ENCODE assay signal across 28 mouse cellular contexts in the genomic region with DNA sequence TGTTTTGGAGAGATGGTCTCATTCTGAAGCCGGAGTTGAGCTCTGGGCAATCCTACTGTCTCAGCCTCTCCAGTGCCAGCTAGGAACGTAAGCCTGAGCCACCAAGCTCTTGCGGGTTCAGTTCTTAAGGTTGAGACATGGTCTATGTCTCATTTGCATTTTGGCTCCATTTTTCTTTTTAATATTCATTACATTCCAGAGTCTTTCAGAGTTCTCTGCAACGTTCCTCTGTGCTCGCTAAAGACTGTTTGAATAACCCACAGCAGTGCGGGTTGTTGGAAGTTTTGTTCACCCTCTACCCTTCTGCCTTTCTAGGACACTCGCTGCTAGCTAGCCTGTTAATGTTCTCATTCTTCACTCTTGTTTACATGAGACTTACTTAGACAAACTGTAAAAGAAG. TPM values are rescaled to one million over a fixed set of nuclear protein-coding genes. Genes with fewer than 3 reads are reported as not detected.
A peak's percentile ranks its signal among the peaks of the same experiment; 100 is the strongest.
DNase-seq lines count a peak whose midpoint lies in the region; ATAC-seq and TF ChIP-seq lines count a peak whose summit lies in the region.
"Had no signal": no experiment of that assay in that cellular context is flagged by ENCODE, and none has a peak within 500 bp of the region (broad histone marks: within the 10 kb centered on the region; RNA-seq: fewer than 3 reads in every experiment).

No protein-coding gene starts in this region.

- no peaks in the 10 kb centered on the region for H3K4me1 ChIP-seq in forebrain, embryonic 14.5 days (ENCODE audit: control insufficient read depth, insufficient read depth, low read length)
- H3K4me1 ChIP-seq in forebrain, embryonic 13.5 days = no peaks in the 10 kb centered on the region
- H3K4me1 ChIP-seq in heart, embryonic 15.5 days (replicated peaks) = peaks cover 21% of the 10 kb centered on the region
- H3K4me1 ChIP-seq in kidney, postnatal 0 days (replicated peaks; ENCODE audit: insufficient read depth, low read length) = no peaks in the 10 kb centered on the region
- no peaks in the 10 kb centered on the region for H3K4me1 ChIP-seq in kidney, embryonic 16.5 days (ENCODE audit: insufficient read depth, low read length)
- H3K4me1 ChIP-seq in stomach, postnatal 0 days (replicated peaks; ENCODE audit: control insufficient read depth, insufficient read depth) = no peaks in the 10 kb centered on the region; the same call in 1 of the 2 replicates
- H3K4me1 ChIP-seq: liver, embryonic 13.5 days; megakaryocyte, embryonic 14.5 days; midbrain, embryonic 13.5 days; neural tube, embryonic 13.5 days had no signal

- no peak overlapping the region for H3K4me3 ChIP-seq in forebrain, embryonic 14.5 days (ENCODE audit: low read depth, low read length)
- no peak overlapping the region for H3K4me3 ChIP-seq in forebrain, embryonic 13.5 days
- H3K4me3 ChIP-seq in heart, embryonic 15.5 days = no peak overlapping the region
- H3K4me3 ChIP-seq in kidney, postnatal 0 days (replicated peaks; ENCODE audit: low read depth, low read length) = no peak overlapping the region
- H3K4me3 ChIP-seq in kidney, embryonic 16.5 days (ENCODE audit: low read length) = no peak overlapping the region
- no peak overlapping the region for H3K4me3 ChIP-seq in stomach, postnatal 0 days (ENCODE audit: low read depth, low read length)
- H3K4me3 ChIP-seq: embryonic facial prominence, embryonic 12.5 days; erythroblast, embryonic 14.5 days; hindbrain, embryonic 10.5 days; intestine, embryonic 15.5 days; liver, embryonic 13.5 days; megakaryocyte, embryonic 14.5 days; midbrain, embryonic 13.5 days; myocyte; neural tube, embryonic 13.5 days had no signal

- no peak overlapping the region for H3K4me2 ChIP-seq in forebrain, embryonic 14.5 days (ENCODE audit: low read length)
- H3K4me2 ChIP-seq in forebrain, embryonic 13.5 days = no peak overlapping the region
- H3K4me2 ChIP-seq in heart, embryonic 15.5 days = no peak overlapping the region
- H3K4me2 ChIP-seq in kidney, postnatal 0 days (ENCODE audit: low read length) = no peak overlapping the region
- no peak overlapping the region for H3K4me2 ChIP-seq in kidney, embryonic 16.5 days (replicated peaks; ENCODE audit: low read depth, low read length)
- H3K4me2 ChIP-seq in stomach, postnatal 0 days (replicated peaks; ENCODE audit: low read depth) = no peak overlapping the region
- H3K4me2 ChIP-seq: embryonic facial prominence, embryonic 12.5 days; intestine, embryonic 15.5 days; liver, embryonic 13.5 days; midbrain, embryonic 13.5 days; neural tube, embryonic 13.5 days had no signal

- no peaks in the 10 kb centered on the region for H3K9me3 ChIP-seq in forebrain, embryonic 14.5 days (replicated peaks; ENCODE audit: control insufficient read depth, low read length)
- no peaks in the 10 kb centered on the region for H3K9me3 ChIP-seq in forebrain, embryonic 13.5 days (replicated peaks)
- H3K9me3 ChIP-seq in heart, embryonic 15.5 days (replicated peaks) = no peaks in the 10 kb centered on the region
- no peaks in the 10 kb centered on the region for H3K9me3 ChIP-seq in kidney, postnatal 0 days (replicated peaks; ENCODE audit: low read length)
- H3K9me3 ChIP-seq in kidney, embryonic 16.5 days (ENCODE audit: low read length) = no peaks in the 10 kb centered on the region
- no peaks in the 10 kb centered on the region for H3K9me3 ChIP-seq in stomach, postnatal 0 days (ENCODE audit: control insufficient read depth, low read length)
- H3K9me3 ChIP-seq: embryonic facial prominence, embryonic 12.5 days; hindbrain, embryonic 10.5 days; intestine, embryonic 15.5 days; liver, embryonic 13.5 days; megakaryocyte, embryonic 14.5 days; midbrain, embryonic 13.5 days; neural tube, embryonic 13.5 days had no signal

- no peaks in the 10 kb centered on the region for H3K27me3 ChIP-seq in forebrain, embryonic 14.5 days (replicated peaks; ENCODE audit: control insufficient read depth, insufficient read depth, low read length)
- no peaks in the 10 kb centered on the region for H3K27me3 ChIP-seq in forebrain, embryonic 13.5 days
- H3K27me3 ChIP-seq in heart, embryonic 15.5 days = no peaks in the 10 kb centered on the region
- H3K27me3 ChIP-seq in kidney, postnatal 0 days (ENCODE audit: insufficient read depth, low read length) = no peaks in the 10 kb centered on the region
- H3K27me3 ChIP-seq in kidney, embryonic 16.5 days (ENCODE audit: insufficient read depth, low read length) = no peaks in the 10 kb centered on the region
- H3K27me3 ChIP-seq in stomach, postnatal 0 days (ENCODE audit: control insufficient read depth, insufficient read depth, low read length) = no peaks in the 10 kb centered on the region
- H3K27me3 ChIP-seq: embryonic facial prominence, embryonic 12.5 days; intestine, embryonic 15.5 days; liver, embryonic 13.5 days; megakaryocyte, embryonic 14.5 days; midbrain, embryonic 13.5 days; neural tube, embryonic 13.5 days had no signal

- no peak overlapping the region for H3K9ac ChIP-seq in forebrain, embryonic 14.5 days (ENCODE audit: low read length)
- H3K9ac ChIP-seq in forebrain, embryonic 13.5 days = no peak overlapping the region
- H3K9ac ChIP-seq in heart, embryonic 15.5 days = no peak overlapping the region
- no peak overlapping the region for H3K9ac ChIP-seq in kidney, postnatal 0 days (ENCODE audit: low read depth, low read length)
- H3K9ac ChIP-seq in kidney, embryonic 16.5 days (replicated peaks; ENCODE audit: low read length) = no peak overlapping the region
- no peak overlapping the region for H3K9ac ChIP-seq in stomach, postnatal 0 days (ENCODE audit: low read length)
- H3K9ac ChIP-seq: embryonic facial prominence, embryonic 12.5 days; intestine, embryonic 15.5 days; liver, embryonic 13.5 days; midbrain, embryonic 13.5 days; neural tube, embryonic 13.5 days had no signal

- 44% methylated on average over 7 of the region's 7 CpGs for WGBS in forebrain, embryonic 14.5 days
- WGBS in forebrain, embryonic 13.5 days = 54% methylated on average over 7 of the region's 7 CpGs
- WGBS in heart, embryonic 15.5 days = 66% methylated on average over 7 of the region's 7 CpGs
- 65% methylated on average over 7 of the region's 7 CpGs for WGBS in kidney, postnatal 0 days
- WGBS in kidney, embryonic 16.5 days = 62% methylated on average over 7 of the region's 7 CpGs
- 25% methylated on average over 7 of the region's 7 CpGs for WGBS in stomach, postnatal 0 days

- TF ChIP-seq CTCF in kidney, postnatal 0 days (IDR thresholded peaks at IDR 0.05; ENCODE audit: low read depth) = no peak
- TF ChIP-seq CTCF in stomach, postnatal 0 days (IDR thresholded peaks at IDR 0.05; ENCODE audit: low read depth) = no peak

- no peak overlapping the region; the same call in 1 of the 2 replicates for H3K27ac ChIP-seq in forebrain, embryonic 14.5 days (ENCODE audit: low read depth, low read length)
- H3K27ac ChIP-seq in forebrain, embryonic 13.5 days = no peak overlapping the region
- 0 out of 2 replicates have a peak overlapping the region, but pooled peaks have one; percentile 6 for H3K27ac ChIP-seq in heart, embryonic 15.5 days
- H3K27ac ChIP-seq in kidney, postnatal 0 days = no peak overlapping the region
- H3K27ac ChIP-seq in kidney, embryonic 16.5 days (ENCODE audit: low read length) = no peak overlapping the region
- H3K27ac ChIP-seq in stomach, postnatal 0 days (replicated peaks) = peak overlapping the region; percentile 77
- H3K27ac ChIP-seq: embryonic facial prominence, embryonic 12.5 days; hindbrain, embryonic 10.5 days; intestine, embryonic 15.5 days; liver, embryonic 13.5 days; midbrain, embryonic 13.5 days; neural tube, embryonic 13.5 days had no signal

- ATAC-seq in forebrain, embryonic 14.5 days = peak; percentile 44
- no peak for ATAC-seq in forebrain, embryonic 13.5 days
- ATAC-seq in heart, embryonic 15.5 days (replicated peaks; ENCODE audit: insufficient number of reproducible peaks, insufficient read depth, low FRiP score, low read depth) = no peak
- no peak for ATAC-seq in kidney, postnatal 0 days (replicated peaks; ENCODE audit: low FRiP score, low read depth)
- no peak for ATAC-seq in kidney, embryonic 16.5 days (ENCODE audit: low FRiP score, low TSS enrichment)
- no peak for ATAC-seq in stomach, postnatal 0 days (ENCODE audit: low FRiP score, low TSS enrichment)
- ATAC-seq: hindbrain, embryonic 16.5 days; intestine, embryonic 15.5 days; midbrain, embryonic 13.5 days had no signal

- no peaks in the 10 kb centered on the region for H3K36me3 ChIP-seq in forebrain, embryonic 14.5 days (ENCODE audit: control insufficient read depth, insufficient read depth, low read length)
- H3K36me3 ChIP-seq in forebrain, embryonic 13.5 days (ENCODE audit: poor library complexity, severe bottlenecking) = no peaks in the 10 kb centered on the region
- no peaks in the 10 kb centered on the region for H3K36me3 ChIP-seq in heart, embryonic 15.5 days
- H3K36me3 ChIP-seq in kidney, postnatal 0 days (ENCODE audit: insufficient read depth, low read length) = no peaks in the 10 kb centered on the region
- H3K36me3 ChIP-seq in kidney, embryonic 16.5 days (ENCODE audit: insufficient read depth, low read length) = no peaks in the 10 kb centered on the region
- H3K36me3 ChIP-seq in stomach, postnatal 0 days (ENCODE audit: control insufficient read depth, insufficient read depth, low read length) = no peaks in the 10 kb centered on the region
- H3K36me3 ChIP-seq: embryonic facial prominence, embryonic 12.5 days; hindbrain, embryonic 10.5 days; intestine, embryonic 15.5 days; liver, embryonic 13.5 days; midbrain, embryonic 13.5 days; neural tube, embryonic 13.5 days had no signal

- DNase-seq in forebrain, embryonic 14.5 days (ENCODE audit: low spot score) = peak; percentile 40
- DNase-seq in heart, adult 18-20 months = no peak
- DNase-seq in kidney, postnatal 0 days (ENCODE audit: low spot score) = peak; percentile 27
- DNase-seq in stomach, postnatal 0 days (ENCODE audit: low spot score) = no peak
- DNase-seq in layer of hippocampus, postnatal 25 days (ENCODE audit: extremely low spot score in 1 of 2, low spot score in 1 of 2) = no peak
- DNase-seq: adrenal gland, postnatal 10 days; cerebellum, adult 2 months; cerebellum, postnatal 25 days; gastrocnemius, postnatal 25 days; liver, embryonic 13.5 days; lung, adult 2 months; lung, postnatal 14 days; retina, postnatal 1 day; right cerebral cortex, postnatal 25 days; spleen, adult 18-20 months; thymus, adult 2 months had no signal

- no peak for TF ChIP-seq EP300 in stomach, postnatal 0 days (optimal IDR thresholded peaks at IDR 0.05)

RNA-seq across cellular contexts. Expression of a gene that starts 46.1 kb away (rescaled TPM):
- polyA plus RNA-seq in forebrain, embryonic 14.5 days (2014; fragmentation: Nextera tagmentation; extraction: Ambion mirVana) = not detected in 2 replicates
- polyA plus RNA-seq in forebrain, embryonic 13.5 days (2015; fragmentation: Nextera tagmentation; extraction: Ambion mirVana) = not detected in 2 replicates
- polyA plus RNA-seq in heart, embryonic 15.5 days (2015; fragmentation: Nextera tagmentation; extraction: Ambion mirVana) = 178 and 261 TPM in 2 replicates
- total RNA-seq in heart, adult 18-20 months (2021) = 1,000 to 10,000 TPM; 1,411 to 1,554 TPM
- not detected in 2 replicates for polyA plus RNA-seq in kidney, postnatal 0 days (2015; fragmentation: Nextera tagmentation; extraction: Ambion mirVana)
- 0.99 and 1.3 TPM in 2 replicates for polyA plus RNA-seq in kidney, embryonic 16.5 days (2015; fragmentation: Nextera tagmentation; extraction: Ambion mirVana)
- polyA plus RNA-seq in stomach, postnatal 0 days (2015; fragmentation: Nextera tagmentation; extraction: Ambion mirVana) = 1.1 and 1.2 TPM in 2 replicates
- under 1 TPM in 1 of 2 experiments, not detected in 1; 0.30 TPM for total RNA-seq in layer of hippocampus, postnatal 25 days (2021)
- polyA plus RNA-seq: erythroblast, embryonic 14.5 days; hindbrain, embryonic 10.5 days; midbrain, embryonic 13.5 days had no signal

Comparison
In these comparisons a context has a peak if more than half of its experiments do, and no peak if none do; other contexts are left out.
1. DNase-seq: peak in forebrain, embryonic 14.5 days (single experiment) and kidney, postnatal 0 days (single experiment); none in heart, adult 18-20 months (0 of 2), stomach, postnatal 0 days (single experiment) and layer of hippocampus, postnatal 25 days (0 of 2).
2. H3K27ac ChIP-seq: peak in heart, embryonic 15.5 days (single experiment) and stomach, postnatal 0 days (single experiment); none in forebrain, embryonic 14.5 days (single experiment), forebrain, embryonic 13.5 days (single experiment), kidney, postnatal 0 days (single experiment) and kidney, embryonic 16.5 days (single experiment).
3. RNA of a gene that starts 46.1 kb away (polyA plus RNA-seq): 178 to 261 TPM in heart, embryonic 15.5 days; 0.99 to 1.3 TPM in kidney, embryonic 16.5 days, 1.1 to 1.2 TPM in stomach, postnatal 0 days, not detected in forebrain, embryonic 13.5 days, not detected in kidney, postnatal 0 days and not detected in forebrain, embryonic 14.5 days; every median in the first group is over 10 times any median in the second.